Mouse (Mus musculus) bone marrow macrophage, adult 2 months (primary cell): ENCODE data around the gene Fam110c.

Source experiments
- CTCF ChIP-seq: IDR thresholded peaks from 2 replicates; pipeline ENCODE4 v1.5.1; 2012; ENCODE audit warnings: low read depth, mild to moderate bottlenecking, low read length, moderate library complexity
- POLR2A ChIP-seq: IDR thresholded peaks from 2 replicates; pipeline ENCODE4 v1.6.1; 2012; ENCODE audit warnings: mild to moderate bottlenecking, low read depth, low read length, borderline replicate concordance

DNA sequence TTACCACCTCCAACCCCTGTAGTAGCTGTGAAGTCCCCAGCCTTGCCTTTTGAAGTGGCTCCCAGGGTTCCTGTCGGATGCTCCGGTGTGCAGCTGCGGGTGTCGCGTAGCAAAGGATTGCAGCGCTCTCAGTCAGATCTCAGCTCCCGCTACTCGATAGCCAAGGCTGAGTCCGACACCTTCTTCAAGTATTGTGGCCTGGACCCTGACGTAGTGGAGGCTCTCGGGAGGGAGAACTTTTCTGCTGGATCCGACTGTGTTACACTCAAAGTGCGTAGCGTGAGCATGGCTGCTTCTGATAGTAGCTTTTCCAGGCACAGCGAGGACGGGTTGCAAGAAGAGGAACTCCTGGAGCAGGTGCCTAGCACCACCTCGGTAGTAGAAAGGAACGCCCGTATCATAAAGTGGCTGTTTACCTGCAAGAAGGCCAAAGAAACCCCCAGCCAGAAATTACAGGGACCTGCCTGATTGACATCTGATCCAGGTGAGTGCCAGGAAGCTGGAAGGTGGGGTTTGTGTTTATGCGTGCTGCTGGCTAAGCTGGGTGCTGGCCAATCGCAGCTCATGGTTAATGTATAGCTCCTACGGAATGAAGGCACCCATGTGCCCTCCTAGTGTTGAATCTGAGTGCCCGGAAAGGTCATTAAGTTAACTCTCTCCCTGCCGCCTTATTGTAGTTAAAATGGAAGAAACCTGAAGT is 1.3 kb downstream of the Fam110c start:
- TF ChIP-seq CTCF (no peak), POLR2A (no peak)
